In genomic region chr12:85492084-85492645, GRCm38 (mm10) we compare ENCODE assay signal across 8 mouse cellular contexts. TPM values are rescaled to one million over a fixed set of nuclear protein-coding genes. Genes with fewer than 3 reads are reported as not detected.
DNase-seq lines count a peak whose midpoint lies in the region; ATAC-seq and TF ChIP-seq lines count a peak whose summit lies in the region.

No protein-coding gene starts in this region.

- in situ Hi-C loops in Patski (cut with MboI; ENCODE audit: low pct_unique_long_range_greater_than_20kb) = loop anchor here (25.0 kb wide), 1 partner anchor 305 kb away; the partner anchor contains the start of gene Pgf

- peak; percentile 67 for TF ChIP-seq CTCF in Patski (IDR thresholded peaks at IDR 0.05)
- peak; percentile 77 for TF ChIP-seq CTCF in heart, adult 2 months (IDR thresholded peaks at IDR 0.05)
- peak; percentile 69 for TF ChIP-seq CTCF in kidney, adult 2 months (conservative IDR thresholded peaks at IDR 0.05; ENCODE audit: insufficient read depth, insufficient read length, low read depth, low read length)

- POLR2A ChIA-PET in Patski (lab: Charles Lee) = interaction anchor here (0.7 kb wide), 2 partner anchors 20 to 107 kb away, joined by 3 read pairs; partner anchors contain the start of gene Jdp2

- H3K36me3 ChIP-seq in heart, adult 2 months (ENCODE audit: control insufficient read depth, insufficient read depth, low read length) = no peaks in the 10 kb centered on the region
- no peaks in the 10 kb centered on the region for H3K36me3 ChIP-seq in kidney, adult 2 months (ENCODE audit: control insufficient read depth, insufficient read depth, low read length)
- H3K36me3 ChIP-seq in liver, embryonic 12.5 days = no peaks in the 10 kb centered on the region
- H3K36me3 ChIP-seq in neural tube, embryonic 12.5 days = no peaks in the 10 kb centered on the region

- no peaks in the 10 kb centered on the region for H3K27me3 ChIP-seq in Patski
- H3K27me3 ChIP-seq in heart, adult 2 months (ENCODE audit: control insufficient read depth, insufficient read depth, low read length) = no peaks in the 10 kb centered on the region
- H3K27me3 ChIP-seq in kidney, adult 2 months (replicated peaks; ENCODE audit: control insufficient read depth, insufficient read depth, low read length) = no peaks in the 10 kb centered on the region
- H3K27me3 ChIP-seq in liver, embryonic 12.5 days (replicated peaks) = peaks cover 42% of the 10 kb centered on the region
- no peaks in the 10 kb centered on the region for H3K27me3 ChIP-seq in neural tube, embryonic 12.5 days (replicated peaks)

- CTCF ChIA-PET in Patski (lab: Charles Lee) = interaction anchor here (1.3 to 8.9 kb wide), 3 partner anchors 146 to 175 kb away, joined by 3 to 84 read pairs (median 4); no protein-coding TSS in a partner anchor

- H3K79me2 ChIP-seq in heart, adult 2 months (replicated peaks; ENCODE audit: control insufficient read depth, insufficient read depth, low read length) = no peaks in the 10 kb centered on the region

- no peaks in the 10 kb centered on the region for H3K9me3 ChIP-seq in liver, embryonic 12.5 days (replicated peaks)
- no peaks in the 10 kb centered on the region for H3K9me3 ChIP-seq in neural tube, embryonic 12.5 days

- H3K4me2 ChIP-seq in liver, embryonic 12.5 days = peak overlapping the region; percentile 18; the same call in 1 of the 2 replicates
- peak overlapping the region; percentile 39 for H3K4me2 ChIP-seq in neural tube, embryonic 12.5 days (replicated peaks)

- no peak for TF ChIP-seq POLR2A in heart, adult 2 months (IDR thresholded peaks at IDR 0.05; ENCODE audit: insufficient read depth, low read depth, low read length)
- no peak for TF ChIP-seq POLR2A in kidney, adult 2 months (IDR thresholded peaks at IDR 0.05; ENCODE audit: low read depth, low read length)

- no peak overlapping the region for H3K4me3 ChIP-seq in heart, adult 2 months
- H3K4me3 ChIP-seq in kidney, adult 2 months (ENCODE audit: insufficient read depth, low read depth, low read length) = no peak overlapping the region
- no peak overlapping the region for H3K4me3 ChIP-seq in liver, embryonic 12.5 days
- H3K4me3 ChIP-seq in neural tube, embryonic 12.5 days = no peak overlapping the region

- peaks cover 5% of the 10 kb centered on the region for H3K4me1 ChIP-seq in heart, adult 2 months (ENCODE audit: control insufficient read depth, insufficient read depth, low read length)
- H3K4me1 ChIP-seq in kidney, adult 2 months (ENCODE audit: control insufficient read depth, insufficient read depth, low read length) = peaks cover 2% of the 10 kb centered on the region; the same call in 1 of the 2 replicates
- peaks cover 12% of the 10 kb centered on the region for H3K4me1 ChIP-seq in liver, embryonic 12.5 days
- H3K4me1 ChIP-seq in neural tube, embryonic 12.5 days = peaks cover 11% of the 10 kb centered on the region

- H3K9ac ChIP-seq in heart, adult 2 months (ENCODE audit: low read depth, low read length) = no peak overlapping the region
- H3K9ac ChIP-seq in liver, embryonic 12.5 days = no peak overlapping the region
- no peak overlapping the region for H3K9ac ChIP-seq in neural tube, embryonic 12.5 days

- TF ChIP-seq EP300 in heart, adult 2 months (IDR thresholded peaks at IDR 0.05; ENCODE audit: insufficient read depth, low read depth, low read length) = peak; percentile 64; the same call in 1 of the 2 replicates

- peak; percentile 78 to 79 for DNase-seq in B cell, adult 2 months
- DNase-seq in Patski (ENCODE audit: low read depth, low spot score) = no peak
- DNase-seq in cerebellum, postnatal 4 days (ENCODE audit: low spot score in 2 of 2) = peak; percentile 60 to 65
- peak; percentile 54 to 65 for DNase-seq in heart, adult 2 months
- peak; percentile 67 for DNase-seq in kidney, adult 2 months

- ATAC-seq in Patski = no peak
- no peak for ATAC-seq in liver, embryonic 12.5 days
- 0 out of 2 replicates have a peak, but pooled peaks have one; percentile 49 for ATAC-seq in neural tube, embryonic 12.5 days (ENCODE audit: low FRiP score, low read depth)
- ATAC-seq in erythroblast, adult 5-6 weeks (replicated peaks; ENCODE audit: low FRiP score, poor library complexity, severe bottlenecking) = no peak

- no peak overlapping the region for H3K27ac ChIP-seq in heart, adult 2 months
- H3K27ac ChIP-seq in kidney, adult 2 months (ENCODE audit: insufficient read depth, low read depth, low read length) = no peak overlapping the region
- H3K27ac ChIP-seq in liver, embryonic 12.5 days = no peak overlapping the region
- no peak overlapping the region for H3K27ac ChIP-seq in neural tube, embryonic 12.5 days

- intact Hi-C loops in heart, adult 2 months (cut with DNase I) = loop anchor here (1.0 kb wide), 2 partner anchors 146 to 151 kb away; no protein-coding TSS in a partner anchor

- WGBS in heart, adult 2 months = 23% methylated on average over 16 of the region's 16 CpGs
- 12% methylated on average over 16 of the region's 16 CpGs for WGBS in kidney, adult 2 months
- WGBS in liver, embryonic 12.5 days (ENCODE audit: insufficient replicate concordance) = 20% methylated on average over 16 of the region's 16 CpGs
- 23% methylated on average over 16 of the region's 16 CpGs for WGBS in neural tube, embryonic 12.5 days

RNA-seq across cellular contexts. Expression of gene Fos, which starts 18.5 kb away (rescaled TPM):
- polyA plus RNA-seq in Patski (2021) = 678 TPM
- 1 to 10 TPM; 3.0 to 5.7 TPM for total RNA-seq in heart, adult 2 months (2021)
- 9.1 and 12.6 TPM in 2 replicates for polyA plus RNA-seq in heart, adult 2 months (2012; rRNA removed)
- 1.2 and 1.3 TPM in 2 replicates for polyA plus RNA-seq in kidney, adult 2 months (2012; rRNA removed)
- 1.4 and 1.5 TPM in 2 replicates for polyA plus RNA-seq in liver, embryonic 12.5 days (2016; fragmentation: Nextera tagmentation; extraction: Ambion mirVana)
- 1.2 and 2.2 TPM in 2 replicates for polyA plus RNA-seq in neural tube, embryonic 12.5 days (2016; fragmentation: Nextera tagmentation; extraction: Ambion mirVana)
- 40.3 and 41.9 TPM in 2 replicates for total RNA-seq in erythroblast, adult 5-6 weeks (2015; ENCODE audit: low replicate concordance)
- total RNA-seq in erythroblast, adult 5-6 weeks (2017; ENCODE audit: low replicate concordance) = 25.0 and 32.1 TPM in 2 replicates

Comparison
In these comparisons a context has a peak if more than half of its experiments do, and no peak if none do; other contexts are left out.
1. RNA of gene Fos, which starts 18.5 kb away (polyA plus RNA-seq): 678 TPM in Patski (single experiment); 9.1 to 12.6 TPM in heart, adult 2 months, 1.4 to 1.5 TPM in liver, embryonic 12.5 days, 1.2 to 2.2 TPM in neural tube, embryonic 12.5 days and 1.2 to 1.3 TPM in kidney, adult 2 months; every median in the first group is over 10 times any median in the second.
2. Peak in every context shown above with its lines, with median percentiles within 50 percentile points of each other: CTCF ChIP-seq.